Mouse (Mus musculus): Measurements from ENCODE around the gene Kcna10. TPM values are rescaled to one million over a fixed set of nuclear protein-coding genes. Genes with fewer than 3 reads are reported as not detected.

Gene Kcna10
- not detected in 2 replicates for polyA plus RNA-seq (2016; fragmentation: Nextera tagmentation; extraction: Ambion mirVana)

- Histone ChIP-seq H3K27me3 (no peaks in the 10 kb centered on the region), H3K4me1 (no peaks in the 10 kb centered on the region), H3K9ac (no peak within 1 kb of the TSS), H3K27ac (no peak within 1 kb of the TSS), H3K9me3 (no peaks in the 10 kb centered on the region), H3K36me3 (replicated peaks) (no peaks in the 10 kb centered on the region), H3K4me3 (replicated peaks) (no peak within 1 kb of the TSS), H3K4me2 (no peak within 1 kb of the TSS)
- 68% methylated on average over 1 of the region's 1 CpGs for WGBS
- ATAC-seq (ENCODE audit: low FRiP score) = no peak
Observed at GRCm38 (mm10) chr3:107182756-107183155, at the start of gene Kcna10. Gene Kcna10, plus strand, starts transcription at chr3:107183056.

DNA sequence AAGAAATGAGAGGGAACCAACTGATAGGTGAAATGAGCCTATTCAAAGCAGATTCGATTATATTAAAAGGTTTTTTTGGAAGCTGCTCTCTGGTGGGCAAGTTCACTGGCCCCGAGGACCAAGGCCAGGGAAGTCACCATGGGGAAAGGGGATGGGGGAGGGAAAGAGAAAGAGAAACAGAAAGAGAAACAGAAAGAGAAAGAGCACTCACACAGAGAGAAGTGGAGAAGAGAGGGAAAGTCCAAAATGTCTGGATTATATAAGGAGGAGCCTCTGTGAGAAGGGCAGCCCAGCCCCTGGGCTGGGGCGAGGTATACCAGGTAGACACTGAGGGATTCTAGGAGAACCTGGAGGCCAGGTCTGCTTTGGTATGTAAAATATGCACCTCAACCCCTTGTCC, 48.4 kb upstream of the Kcna10 start:
- Histone ChIP-seq H3K4me2 (no peak overlapping the region), H3K27me3 (no peaks in the 10 kb centered on the region), H3K9ac (no peak overlapping the region), H3K9me3 (no peaks in the 10 kb centered on the region), H3K4me3 (replicated peaks) (no peak overlapping the region), H3K4me1 (no peaks in the 10 kb centered on the region), H3K36me3 (replicated peaks) (no peaks in the 10 kb centered on the region), H3K27ac (no peak overlapping the region)
- 83% methylated on average over 3 of the region's 3 CpGs for WGBS
- no peak for ATAC-seq (ENCODE audit: low FRiP score)

- Histone ChIP-seq H3K27ac (no peak overlapping the region), H3K27me3 (no peaks in the 10 kb centered on the region), H3K4me3 (replicated peaks) (no peak overlapping the region), H3K4me2 (no peak overlapping the region), H3K9ac (no peak overlapping the region), H3K9me3 (no peaks in the 10 kb centered on the region), H3K4me1 (peaks cover 17% of the 10 kb centered on the region), H3K36me3 (replicated peaks) (no peaks in the 10 kb centered on the region)
- no peak for ATAC-seq (ENCODE audit: low FRiP score)
- 62% methylated on average over 7 of the region's 7 CpGs for WGBS
Observed at GRCm38 (mm10) chr3:107147126-107147525, 35.7 kb upstream of the Kcna10 start.

DNA sequence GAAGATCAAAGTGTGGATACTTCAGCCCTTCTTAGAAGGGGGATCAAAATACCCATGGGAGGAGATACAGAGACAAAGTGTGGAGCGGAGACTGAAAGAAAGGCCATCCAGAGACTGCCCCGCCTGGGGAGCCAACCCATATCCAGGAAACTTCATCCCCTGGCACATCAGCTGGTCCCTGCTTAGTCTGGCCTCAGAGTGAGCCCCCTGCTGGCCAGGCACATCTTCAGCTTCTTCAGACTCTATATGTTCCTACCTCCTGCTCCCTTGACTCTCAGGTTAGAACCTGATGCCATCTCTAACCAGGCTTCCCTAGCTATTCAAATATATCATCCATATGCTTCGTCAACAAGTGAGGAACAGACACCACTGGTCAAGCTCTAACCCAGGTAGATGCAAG, 33.9 kb upstream of the Kcna10 start:
- Histone ChIP-seq H3K36me3 (replicated peaks) (no peaks in the 10 kb centered on the region), H3K27ac (no peak overlapping the region), H3K4me3 (replicated peaks) (no peak overlapping the region), H3K27me3 (no peaks in the 10 kb centered on the region; the same call in 1 of the 2 replicates), H3K4me2 (no peak overlapping the region), H3K9me3 (no peaks in the 10 kb centered on the region), H3K9ac (no peak overlapping the region), H3K4me1 (peaks cover 17% of the 10 kb centered on the region)
- 71% methylated on average over 3 of the region's 3 CpGs for WGBS
- ATAC-seq (ENCODE audit: low FRiP score) = no peak

- 29% methylated on average over 3 of the region's 3 CpGs for WGBS
- no peak overlapping the region for H3K4me3 ChIP-seq (replicated peaks)
- H3K36me3 ChIP-seq (replicated peaks) = no peaks in the 10 kb centered on the region
- ATAC-seq (ENCODE audit: low FRiP score) = peak; percentile 88
- H3K27ac ChIP-seq = peak overlapping the region; percentile 63
- H3K9me3 ChIP-seq = no peaks in the 10 kb centered on the region
- no peak overlapping the region for H3K9ac ChIP-seq
- 0 out of 2 replicates have a peak overlapping the region, but pooled peaks have one; percentile 13 for H3K4me2 ChIP-seq
- H3K27me3 ChIP-seq = no peaks in the 10 kb centered on the region; the same call in 1 of the 2 replicates
- H3K4me1 ChIP-seq = peaks cover 17% of the 10 kb centered on the region
Observed at GRCm38 (mm10) chr3:107150469-107150868, 32.4 kb upstream of the Kcna10 start.

GRCm38 (mm10) chr3:107150872-107151540, 31.9 kb upstream of the Kcna10 start:
- no peaks in the 10 kb centered on the region; the same call in 1 of the 2 replicates for H3K27me3 ChIP-seq
- no peaks in the 10 kb centered on the region for H3K9me3 ChIP-seq
- H3K36me3 ChIP-seq (replicated peaks) = no peaks in the 10 kb centered on the region
- H3K9ac ChIP-seq = no peak overlapping the region
- peaks cover 17% of the 10 kb centered on the region for H3K4me1 ChIP-seq
- WGBS = 21% methylated on average over 7 of the region's 7 CpGs
- peak overlapping the region; percentile 63 for H3K27ac ChIP-seq
- peak; percentile 83 for ATAC-seq (ENCODE audit: low FRiP score)
- peak overlapping the region; percentile 13; the same call in 1 of the 2 replicates for H3K4me2 ChIP-seq
- H3K4me3 ChIP-seq (replicated peaks) = no peak overlapping the region

DNA sequence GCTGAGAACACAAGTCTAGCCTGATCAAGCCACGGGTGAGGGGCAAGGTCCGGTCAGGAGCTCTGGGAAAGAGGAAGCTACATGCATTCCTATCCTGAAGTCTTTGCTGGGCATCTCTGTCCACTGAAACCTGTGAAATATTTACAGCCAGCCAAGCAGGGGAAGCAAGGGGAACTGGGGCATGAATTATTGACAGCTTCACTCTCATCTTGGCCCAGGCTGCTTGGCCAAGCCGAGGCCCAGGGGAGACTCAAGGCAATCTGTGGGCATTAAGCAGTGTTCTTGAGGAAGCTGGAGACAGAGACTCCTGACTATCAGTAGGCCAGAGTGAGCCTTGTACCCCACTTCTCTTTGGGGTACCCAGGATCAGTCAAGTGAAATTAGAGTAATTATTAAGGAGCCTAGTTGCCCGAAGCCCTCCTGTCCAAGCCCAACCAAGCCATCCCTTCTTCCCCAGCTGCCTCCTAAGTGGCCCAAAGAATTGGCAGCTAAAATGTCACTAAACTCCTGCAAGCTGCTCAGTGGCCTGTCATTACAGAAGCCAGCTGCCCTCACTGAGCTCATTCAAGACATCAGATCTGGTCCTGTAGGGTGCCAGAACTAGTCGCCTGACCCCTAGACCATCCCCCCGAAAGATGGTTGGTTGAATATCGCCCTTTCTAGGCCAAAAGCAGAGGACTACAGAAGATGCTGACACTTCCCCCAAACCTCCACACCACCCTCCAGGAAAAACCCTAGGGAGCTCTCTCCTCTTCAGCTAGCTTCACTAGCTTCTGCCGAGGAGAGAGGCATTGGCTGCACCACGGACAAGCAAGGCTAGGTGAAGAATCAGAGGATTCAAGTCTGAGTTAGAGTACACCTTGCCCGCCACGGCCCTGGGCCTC, 28.8 kb upstream of the Kcna10 start:
- Histone ChIP-seq H3K4me3 (replicated peaks) (no peak overlapping the region), H3K27me3 (no peaks in the 10 kb centered on the region; the same call in none of the 2 replicates), H3K36me3 (replicated peaks) (no peaks in the 10 kb centered on the region), H3K27ac (no peak overlapping the region), H3K9me3 (no peaks in the 10 kb centered on the region), H3K4me1 (peaks cover 17% of the 10 kb centered on the region), H3K4me2 (no peak overlapping the region), H3K9ac (no peak overlapping the region)
- ATAC-seq (ENCODE audit: low FRiP score) = no peak
- 91% methylated on average over 11 of the region's 11 CpGs for WGBS

- peaks cover 8% of the 10 kb centered on the region for H3K4me1 ChIP-seq
- H3K36me3 ChIP-seq (replicated peaks) = no peaks in the 10 kb centered on the region
- no peak for ATAC-seq (ENCODE audit: low FRiP score)
- no peak overlapping the region for H3K4me3 ChIP-seq (replicated peaks)
- WGBS = 95% methylated on average over 7 of the region's 7 CpGs
- no peak overlapping the region for H3K9ac ChIP-seq
- H3K27me3 ChIP-seq = no peaks in the 10 kb centered on the region; the same call in 1 of the 2 replicates
- H3K9me3 ChIP-seq = no peaks in the 10 kb centered on the region
- H3K27ac ChIP-seq = no peak overlapping the region
- H3K4me2 ChIP-seq = no peak overlapping the region
Observed at GRCm38 (mm10) chr3:107158856-107159255, 24.0 kb upstream of the Kcna10 start.

DNA sequence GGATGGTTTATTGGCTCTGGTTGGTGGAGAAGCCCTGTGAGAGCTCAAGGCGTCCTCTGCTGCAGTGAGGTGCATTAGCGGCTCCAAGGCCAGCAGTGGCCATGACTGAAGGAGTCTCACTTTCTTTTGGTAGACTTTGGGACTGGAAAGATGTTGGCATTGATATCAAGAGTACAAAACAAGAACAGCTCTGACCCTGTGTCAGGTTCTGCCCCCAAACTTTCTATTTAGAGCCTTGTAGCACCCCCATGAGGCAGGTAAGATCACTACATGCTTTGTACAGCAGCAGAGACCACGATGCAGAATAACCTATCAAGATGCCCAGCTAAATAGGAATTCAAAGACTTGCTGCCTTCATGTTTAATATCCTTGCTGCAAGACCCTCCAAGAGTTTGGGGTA, 23.4 kb upstream of the Kcna10 start:
- 61% methylated on average over 3 of the region's 3 CpGs for WGBS
- Histone ChIP-seq H3K4me1 (peaks cover 8% of the 10 kb centered on the region), H3K9me3 (no peaks in the 10 kb centered on the region), H3K27me3 (no peaks in the 10 kb centered on the region; the same call in 1 of the 2 replicates), H3K36me3 (replicated peaks) (no peaks in the 10 kb centered on the region), H3K4me2 (peak overlapping the region; percentile 50), H3K27ac (no peak overlapping the region), H3K4me3 (replicated peaks) (no peak overlapping the region), H3K9ac (no peak overlapping the region)
- ATAC-seq (ENCODE audit: low FRiP score) = no peak

DNA sequence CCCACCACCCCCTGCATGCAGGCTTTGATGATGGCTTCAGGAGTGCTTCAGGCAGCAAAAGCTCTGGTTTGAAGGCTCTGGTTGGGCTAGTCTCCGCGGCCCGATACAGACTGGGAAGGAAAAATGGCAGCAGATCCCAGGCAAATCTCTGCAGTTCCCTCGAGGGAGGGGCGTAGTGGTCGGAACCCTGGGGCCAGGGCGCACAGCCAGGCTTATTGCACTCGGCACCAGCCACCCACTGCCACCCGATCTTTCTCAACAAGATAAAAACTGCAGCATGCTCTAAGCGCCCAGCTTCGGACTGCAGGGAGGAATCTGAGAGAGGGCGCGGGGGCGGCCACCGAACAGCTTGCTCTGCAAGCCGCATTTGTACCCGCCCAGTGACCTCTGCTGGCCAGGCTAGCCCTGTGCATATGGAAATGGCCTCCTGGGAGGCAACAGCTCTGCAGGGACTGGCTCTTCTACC, 23.0 kb upstream of the Kcna10 start:
- ATAC-seq (ENCODE audit: low FRiP score) = 0 out of 2 replicates have a peak, but pooled peaks have one; percentile 57
- no peaks in the 10 kb centered on the region for H3K36me3 ChIP-seq (replicated peaks)
- 7% methylated on average over 17 of the region's 17 CpGs for WGBS
- no peak overlapping the region for H3K27ac ChIP-seq
- no peaks in the 10 kb centered on the region for H3K9me3 ChIP-seq
- peaks cover 8% of the 10 kb centered on the region for H3K4me1 ChIP-seq
- H3K9ac ChIP-seq = peak overlapping the region; percentile 45; the same call in 1 of the 2 replicates
- peak overlapping the region; percentile 50 for H3K4me2 ChIP-seq
- peak overlapping the region; percentile 28 for H3K4me3 ChIP-seq (replicated peaks)
- H3K27me3 ChIP-seq = no peaks in the 10 kb centered on the region; the same call in 1 of the 2 replicates

- Histone ChIP-seq H3K9me3 (no peaks in the 10 kb centered on the region), H3K4me1 (peaks cover 8% of the 10 kb centered on the region), H3K27me3 (no peaks in the 10 kb centered on the region; the same call in 1 of the 2 replicates), H3K4me2 (no peak overlapping the region), H3K4me3 (replicated peaks) (no peak overlapping the region), H3K36me3 (replicated peaks) (no peaks in the 10 kb centered on the region), H3K9ac (no peak overlapping the region), H3K27ac (no peak overlapping the region)
- WGBS = 91% methylated on average over 2 of the region's 2 CpGs
- ATAC-seq (ENCODE audit: low FRiP score) = no peak
Observed at GRCm38 (mm10) chr3:107162741-107163140, 20.1 kb upstream of the Kcna10 start.

DNA sequence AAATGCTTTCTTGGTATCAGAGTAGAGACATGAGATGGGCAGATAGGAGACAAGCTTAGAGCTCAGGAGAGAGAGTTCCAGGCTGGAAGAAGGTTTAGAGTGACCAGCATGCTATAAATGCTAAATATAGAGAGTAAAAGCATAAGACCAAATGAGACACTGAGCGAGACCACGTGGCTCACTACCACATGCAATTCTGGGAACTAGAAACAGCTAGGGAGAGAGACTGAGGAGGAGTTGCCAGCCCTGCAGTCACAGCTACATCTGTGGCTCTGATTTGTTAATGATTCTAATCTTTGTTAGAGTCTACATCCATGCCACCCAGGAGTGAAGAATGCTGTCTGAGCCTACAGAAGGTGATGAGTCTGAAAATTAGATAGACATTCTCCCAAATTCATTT, 13.3 kb upstream of the Kcna10 start:
- H3K27me3 ChIP-seq = no peaks in the 10 kb centered on the region
- 88% methylated on average over 2 of the region's 2 CpGs for WGBS
- H3K4me2 ChIP-seq = no peak overlapping the region
- no peaks in the 10 kb centered on the region for H3K9me3 ChIP-seq
- no peak for ATAC-seq (ENCODE audit: low FRiP score)
- no peak overlapping the region for H3K27ac ChIP-seq
- H3K9ac ChIP-seq = no peak overlapping the region
- H3K36me3 ChIP-seq (replicated peaks) = no peaks in the 10 kb centered on the region
- H3K4me1 ChIP-seq = no peaks in the 10 kb centered on the region
- no peak overlapping the region for H3K4me3 ChIP-seq (replicated peaks)

Measured in forebrain, embryonic 12.5 days (tissue).